Mouse (Mus musculus) midbrain, embryonic 14.5 days (tissue): ENCODE measurements around the gene Gapvd1. TPM values are rescaled to one million over a fixed set of nuclear protein-coding genes. Genes with fewer than 3 reads are reported as not detected.
"Not testable (repeated sequence)": the region's sequence is repeated elsewhere in the genome, so short reads cannot be mapped to it uniquely, and the experiment has no call there.

ENCODE experiments used
- ATAC-seq: fragments of 200-750 bp; cut with Nextera tagmentation; 2 replicates; pipeline ENCODE4 v1.8.0; 2017; ENCODE audit warnings: moderate number of reproducible peaks, moderate library complexity; ENCODE audit not compliant: low FRiP score, low TSS enrichment
- DNase-seq: peaks from one replicate; pipeline ENCODE4 v3.0.0-alpha.2; 2015
- H3K27ac ChIP-seq: fragments of 300-500 bp; sonication (generic); replicated peaks from 2 replicates; pipeline ENCODE4 v1.5.1; 2014; ENCODE audit warnings: mild to moderate bottlenecking, low read depth, low read length, moderate library complexity
- H3K27me3 ChIP-seq: fragments of 300-500 bp; sonication (generic); 2 replicates; pipeline ENCODE4 v1.6.1; 2014; ENCODE audit warnings: low read length, control low read depth, mixed read lengths; ENCODE audit not compliant: control insufficient read depth, insufficient read depth
- H3K36me3 ChIP-seq: fragments of 300-500 bp; sonication (generic); 2 replicates; pipeline ENCODE4 v1.6.1; 2014; ENCODE audit warnings: low read length, control low read depth; ENCODE audit not compliant: control insufficient read depth, insufficient read depth
- H3K4me1 ChIP-seq: fragments of 300-500 bp; sonication (generic); 2 replicates; pipeline ENCODE4 v1.6.1; 2014; ENCODE audit warnings: mild to moderate bottlenecking, antibody characterized with exemption, low read length, control low read depth; ENCODE audit not compliant: control insufficient read depth, insufficient read depth
- H3K4me2 ChIP-seq: fragments of 300-500 bp; sonication (generic); 2 replicates; pipeline ENCODE4 v1.6.1; 2014; ENCODE audit warnings: mild to moderate bottlenecking, low read length, moderate library complexity
- H3K4me3 ChIP-seq: fragments of 300-500 bp; sonication (generic); replicated peaks from 2 replicates; pipeline ENCODE4 v1.5.1; 2014; ENCODE audit warnings: low read depth, low read length
- H3K9ac ChIP-seq: fragments of 300-500 bp; sonication (generic); replicated peaks from 2 replicates; pipeline ENCODE4 v1.6.1; 2014; ENCODE audit warnings: mild to moderate bottlenecking, low read length, moderate library complexity
- H3K9me3 ChIP-seq: fragments of 300-500 bp; sonication (generic); 2 replicates; pipeline ENCODE4 v1.6.1; 2016; ENCODE audit warnings: low read length, control low read depth, mixed read lengths; ENCODE audit not compliant: control insufficient read depth
- whole genome bisulfite sequencing: fragments of 180-500 bp; shearing (Covaris S2); extraction: QIAGEN DNeasy Blood & Tissue Kit; methylation state at CpG from one replicate; pipeline ENCODE4 v1.1.7; 2014; 5-methylcytosine and 5-hydroxymethylcytosine counted together
- polyA plus RNA-seq: library from polyadenylated mRNA; unstranded; fragments of >200 nt; fragmentation: Nextera tagmentation; extraction: Ambion mirVana; gene quantifications from 2 replicates; pipeline ENCODE4 v1.2.1, GENCODE M21; 2014

The Gapvd1 gene
- polyA plus RNA-seq, 1 experiment from 2014 or later, result 132 TPM

- H3K9me3 ChIP-seq, result no peaks in the 10 kb centered on the region
- WGBS, result 93% methylated on average over 2 of the region's 2 CpGs
- H3K27ac ChIP-seq, result no peak overlapping the region
- no peak overlapping the region for H3K4me3 ChIP-seq
- no peak overlapping the region for H3K4me2 ChIP-seq
- H3K4me1 ChIP-seq, result no peaks in the 10 kb centered on the region
- no peak overlapping the region for H3K9ac ChIP-seq
- no peak for ATAC-seq
- no peak for DNase-seq
- no peaks in the 10 kb centered on the region for H3K27me3 ChIP-seq
- H3K36me3 ChIP-seq, result no peaks in the 10 kb centered on the region
Measured at GRCm38 (mm10) chr2:34762174-34762573, 7.1 kb upstream of the Gapvd1 start.

- not testable (repeated sequence) for H3K36me3 ChIP-seq, ATAC-seq, H3K9me3 ChIP-seq, H3K27ac ChIP-seq, DNase-seq, H3K4me2 ChIP-seq, H3K27me3 ChIP-seq, H3K9ac ChIP-seq, H3K4me1 ChIP-seq, H3K4me3 ChIP-seq
- WGBS, result 88% methylated on average over 5 of the region's 5 CpGs
Measured at GRCm38 (mm10) chr2:34761272-34761671, 6.2 kb upstream of the Gapvd1 start.

GRCm38 (mm10) chr2:34757341-34757740, 2.3 kb upstream of the Gapvd1 start:
- DNase-seq (no peak), ATAC-seq (no peak)
- WGBS, result 74% methylated on average over 1 of the region's 1 CpGs
- H3K9me3 ChIP-seq, result no peaks in the 10 kb centered on the region
- H3K27me3 ChIP-seq, result no peaks in the 10 kb centered on the region
- H3K4me2 ChIP-seq, result no peak overlapping the region
- H3K9ac ChIP-seq, result no peak overlapping the region
- no peaks in the 10 kb centered on the region for H3K36me3 ChIP-seq
- no peak overlapping the region for H3K27ac ChIP-seq
- peaks cover 14% of the 10 kb centered on the region for H3K4me1 ChIP-seq
- H3K4me3 ChIP-seq, result no peak overlapping the region

GRCm38 (mm10) chr2:34753811-34754550, 1.1 kb downstream of the Gapvd1 start:
- Histone ChIP-seq H3K4me2 (peak overlapping the region; percentile 73), H3K4me3 (peak overlapping the region; percentile 77), H3K9me3 (no peaks in the 10 kb centered on the region), H3K36me3 (no peaks in the 10 kb centered on the region), H3K27me3 (no peaks in the 10 kb centered on the region), H3K9ac (peak overlapping the region; percentile 97), H3K4me1 (peaks cover 20% of the 10 kb centered on the region), H3K27ac (peak overlapping the region; percentile 95)
- ATAC-seq (peak; percentile 93), DNase-seq (peak; percentile 93)
- WGBS, result under 1% methylated on average over 96 of the region's 106 CpGs

- H3K4me2 ChIP-seq, result no peak overlapping the region
- H3K36me3 ChIP-seq, result 0 out of 2 replicates have a peak, but pooled peaks cover 4% of the 10 kb centered on the region
- WGBS, result 87% methylated on average over 2 of the region's 2 CpGs
- DNase-seq (no peak), ATAC-seq (no peak)
- H3K4me1 ChIP-seq, result peaks cover 20% of the 10 kb centered on the region
- no peak overlapping the region for H3K9ac ChIP-seq
- H3K27ac ChIP-seq, result no peak overlapping the region
- H3K27me3 ChIP-seq, result no peaks in the 10 kb centered on the region
- no peaks in the 10 kb centered on the region for H3K9me3 ChIP-seq
- no peak overlapping the region for H3K4me3 ChIP-seq
Measured at GRCm38 (mm10) chr2:34750245-34750644, 4.8 kb downstream of the Gapvd1 start.

GRCm38 (mm10) chr2:34748479-34748878, 6.6 kb downstream of the Gapvd1 start:
- H3K9ac ChIP-seq, result no peak overlapping the region
- H3K4me3 ChIP-seq, result no peak overlapping the region
- H3K27me3 ChIP-seq, result no peaks in the 10 kb centered on the region
- ATAC-seq, result no peak
- 97% methylated on average over 4 of the region's 4 CpGs for WGBS
- no peaks in the 10 kb centered on the region for H3K9me3 ChIP-seq
- H3K36me3 ChIP-seq, result peaks cover 7% of the 10 kb centered on the region; the same call in 1 of the 2 replicates
- H3K4me1 ChIP-seq, result peaks cover 15% of the 10 kb centered on the region
- no peak for DNase-seq
- H3K27ac ChIP-seq, result no peak overlapping the region
- no peak overlapping the region for H3K4me2 ChIP-seq

GRCm38 (mm10) chr2:34745673-34746072, 9.4 kb downstream of the Gapvd1 start:
- no peak overlapping the region for H3K27ac ChIP-seq
- no peak for DNase-seq
- no peak overlapping the region for H3K4me2 ChIP-seq
- ATAC-seq, result no peak
- H3K36me3 ChIP-seq, result peaks cover 11% of the 10 kb centered on the region; the same call in 1 of the 2 replicates
- H3K9ac ChIP-seq, result no peak overlapping the region
- WGBS, result 93% methylated on average over 2 of the region's 2 CpGs
- H3K4me1 ChIP-seq, result no peaks in the 10 kb centered on the region
- no peak overlapping the region for H3K4me3 ChIP-seq
- H3K27me3 ChIP-seq, result no peaks in the 10 kb centered on the region
- no peaks in the 10 kb centered on the region for H3K9me3 ChIP-seq

- peaks cover 11% of the 10 kb centered on the region; the same call in 1 of the 2 replicates for H3K36me3 ChIP-seq
- WGBS, result 97% methylated on average over 8 of the region's 8 CpGs
- H3K4me2 ChIP-seq, result no peak overlapping the region
- H3K4me3 ChIP-seq, result no peak overlapping the region
- H3K27me3 ChIP-seq, result no peaks in the 10 kb centered on the region
- no peak overlapping the region for H3K9ac ChIP-seq
- H3K4me1 ChIP-seq, result no peaks in the 10 kb centered on the region
- no peaks in the 10 kb centered on the region for H3K9me3 ChIP-seq
- H3K27ac ChIP-seq, result no peak overlapping the region
- no peak for ATAC-seq
- DNase-seq, result no peak
Measured at GRCm38 (mm10) chr2:34744476-34744875, 10.6 kb downstream of the Gapvd1 start.

- H3K27ac ChIP-seq, result no peak overlapping the region
- peaks cover 11% of the 10 kb centered on the region; the same call in 1 of the 2 replicates for H3K36me3 ChIP-seq
- ATAC-seq (no peak), DNase-seq (no peak)
- no peak overlapping the region for H3K4me2 ChIP-seq
- H3K9me3 ChIP-seq, result no peaks in the 10 kb centered on the region
- H3K4me1 ChIP-seq, result no peaks in the 10 kb centered on the region
- no peak overlapping the region for H3K9ac ChIP-seq
- 97% methylated on average over 8 of the region's 8 CpGs for WGBS
- H3K27me3 ChIP-seq, result no peaks in the 10 kb centered on the region
- no peak overlapping the region for H3K4me3 ChIP-seq
Measured at GRCm38 (mm10) chr2:34742675-34743074, 12.4 kb downstream of the Gapvd1 start.
